Mouse (Mus musculus) liver, embryonic 16.5 days (tissue): ENCODE data around the gene Fam3b. TPM values are rescaled to one million over a fixed set of nuclear protein-coding genes. Genes with fewer than 3 reads are reported as not detected.
A peak's percentile ranks its signal among the peaks of the same experiment; 100 is the strongest.

Source experiments
- ATAC-seq: fragments of 200-750 bp; cut with Nextera tagmentation; 2 replicates; pipeline ENCODE4 v1.8.0; 2017; ENCODE audit warnings: low read depth, mild to moderate bottlenecking, moderate number of reproducible peaks, moderate library complexity
- H3K27ac ChIP-seq: fragments of 300-500 bp; sonication (generic); 2 replicates; pipeline ENCODE4 v1.5.1; 2014; ENCODE audit warnings: mild to moderate bottlenecking, low read length
- H3K27me3 ChIP-seq: fragments of 300-500 bp; sonication (generic); 2 replicates; pipeline ENCODE4 v1.6.1; 2014; ENCODE audit warnings: low read depth, low read length, mixed read lengths; ENCODE audit not compliant: control insufficient read depth, insufficient read depth
- H3K36me3 ChIP-seq: fragments of 300-500 bp; sonication (generic); 2 replicates; pipeline ENCODE4 v1.6.1; 2014; ENCODE audit warnings: mild to moderate bottlenecking; ENCODE audit not compliant: control insufficient read depth, insufficient read depth
- H3K4me1 ChIP-seq: fragments of 300-500 bp; sonication (generic); 2 replicates; pipeline ENCODE4 v1.6.1; 2014; ENCODE audit warnings: low read depth, low read length, mixed read lengths; ENCODE audit not compliant: control insufficient read depth
- H3K4me2 ChIP-seq: fragments of 300-500 bp; sonication (generic); 2 replicates; pipeline ENCODE4 v1.6.1; 2014; ENCODE audit warnings: low read depth, low read length, mixed read lengths
- H3K4me3 ChIP-seq: fragments of 300-500 bp; sonication (generic); 2 replicates; pipeline ENCODE4 v1.5.1; 2014; ENCODE audit warnings: low read depth, mild to moderate bottlenecking, low read length
- H3K9ac ChIP-seq: fragments of 300-500 bp; sonication (generic); 2 replicates; pipeline ENCODE4 v1.6.1; 2014; ENCODE audit warnings: low read depth, low read length
- H3K9me3 ChIP-seq: fragments of 300-500 bp; sonication (generic); replicated peaks from 2 replicates; pipeline ENCODE4 v1.6.1; 2016; ENCODE audit warnings: low read length; ENCODE audit not compliant: control insufficient read depth
- WGBS: fragments of 180-500 bp; shearing (Covaris S2); extraction: QIAGEN DNeasy Blood & Tissue Kit; methylation state at CpG from one replicate; pipeline ENCODE4 v1.1.7; 2014; ENCODE audit not compliant: insufficient replicate concordance; 5-methylcytosine and 5-hydroxymethylcytosine counted together
- polyA plus RNA-seq: library from polyadenylated mRNA; unstranded; fragments of >200 nt; fragmentation: Nextera tagmentation; extraction: Ambion mirVana; gene quantifications from 2 replicates; pipeline ENCODE4 v1.2.1, GENCODE M21; 2015

The Fam3b gene
- polyA plus RNA-seq, 1 experiment from 2014 or later, result not detected

GRCm38 (mm10) chr16:97467993-97468791 is 46.4 kb downstream of the Fam3b start:
- Histone ChIP-seq H3K9me3 (no peaks in the 10 kb centered on the region), H3K4me2 (no peak overlapping the region), H3K27me3 (no peaks in the 10 kb centered on the region), H3K4me1 (no peaks in the 10 kb centered on the region), H3K9ac (no peak overlapping the region), H3K4me3 (no peak overlapping the region), H3K27ac (no peak overlapping the region), H3K36me3 (no peaks in the 10 kb centered on the region)
- ATAC-seq, result no peak
- WGBS, result 30% methylated on average over 4 of the region's 4 CpGs

- Histone ChIP-seq H3K4me2 (no peak overlapping the region), H3K36me3 (no peaks in the 10 kb centered on the region), H3K27ac (no peak overlapping the region), H3K9me3 (no peaks in the 10 kb centered on the region), H3K9ac (no peak overlapping the region), H3K4me1 (no peaks in the 10 kb centered on the region), H3K4me3 (no peak overlapping the region), H3K27me3 (no peaks in the 10 kb centered on the region)
- no peak for ATAC-seq
- WGBS, result 43% methylated on average over 3 of the region's 3 CpGs
Observed at GRCm38 (mm10) chr16:97467472-97467871, 47.1 kb downstream of the Fam3b start.

- Histone ChIP-seq H3K4me3 (no peak overlapping the region), H3K36me3 (no peaks in the 10 kb centered on the region), H3K27ac (no peak overlapping the region), H3K27me3 (no peaks in the 10 kb centered on the region), H3K4me2 (no peak overlapping the region), H3K9me3 (no peaks in the 10 kb centered on the region), H3K4me1 (no peaks in the 10 kb centered on the region), H3K9ac (no peak overlapping the region)
- 34% methylated on average over 4 of the region's 4 CpGs for WGBS
- no peak for ATAC-seq
Observed at GRCm38 (mm10) chr16:97466182-97466957, 48.2 kb downstream of the Fam3b start.

- 18% methylated on average over 4 of the region's 4 CpGs for WGBS
- no peaks in the 10 kb centered on the region for H3K27me3 ChIP-seq
- no peaks in the 10 kb centered on the region for H3K36me3 ChIP-seq
- H3K9ac ChIP-seq, result no peak within 1 kb of the TSS
- no peaks in the 10 kb centered on the region for H3K4me1 ChIP-seq
- no peak within 1 kb of the TSS for H3K4me3 ChIP-seq
- ATAC-seq, result peak; percentile 60
- no peak within 1 kb of the TSS for H3K27ac ChIP-seq
- H3K9me3 ChIP-seq, result no peaks in the 10 kb centered on the region
- no peak within 1 kb of the TSS for H3K4me2 ChIP-seq
Observed at GRCm38 (mm10) chr16:97462481-97463181, 52.0 kb downstream of the Fam3b start, which contains the start of gene Mx1. Gene Mx1, minus strand, starts transcription at chr16:97462907.

- no peak overlapping the region for H3K4me3 ChIP-seq
- H3K4me1 ChIP-seq, result no peaks in the 10 kb centered on the region
- WGBS, result 48% methylated on average over 2 of the region's 2 CpGs
- H3K9me3 ChIP-seq, result no peaks in the 10 kb centered on the region
- ATAC-seq, result no peak
- H3K9ac ChIP-seq, result no peak overlapping the region
- no peak overlapping the region for H3K27ac ChIP-seq
- H3K4me2 ChIP-seq, result no peak overlapping the region
- H3K36me3 ChIP-seq, result no peaks in the 10 kb centered on the region
- no peaks in the 10 kb centered on the region for H3K27me3 ChIP-seq
Observed at GRCm38 (mm10) chr16:97461271-97461670, 53.3 kb downstream of the Fam3b start.

GRCm38 (mm10) chr16:97459831-97460230 is 54.8 kb downstream of the Fam3b start:
- H3K9me3 ChIP-seq, result no peaks in the 10 kb centered on the region
- no peaks in the 10 kb centered on the region for H3K27me3 ChIP-seq
- H3K27ac ChIP-seq, result no peak overlapping the region
- no peaks in the 10 kb centered on the region for H3K36me3 ChIP-seq
- H3K9ac ChIP-seq, result no peak overlapping the region
- no peak for ATAC-seq
- H3K4me1 ChIP-seq, result no peaks in the 10 kb centered on the region
- H3K4me3 ChIP-seq, result no peak overlapping the region
- 55% methylated on average over 1 of the region's 1 CpGs for WGBS
- no peak overlapping the region for H3K4me2 ChIP-seq

GRCm38 (mm10) chr16:97447386-97447785 is 67.2 kb downstream of the Fam3b start:
- no peaks in the 10 kb centered on the region for H3K4me1 ChIP-seq
- no peak overlapping the region for H3K4me3 ChIP-seq
- H3K4me2 ChIP-seq, result no peak overlapping the region
- no peak for ATAC-seq
- H3K9ac ChIP-seq, result no peak overlapping the region
- no peaks in the 10 kb centered on the region for H3K27me3 ChIP-seq
- H3K36me3 ChIP-seq, result no peaks in the 10 kb centered on the region
- no peaks in the 10 kb centered on the region for H3K9me3 ChIP-seq
- H3K27ac ChIP-seq, result no peak overlapping the region

- no peak overlapping the region for H3K27ac ChIP-seq
- 37% methylated on average over 14 of the region's 14 CpGs for WGBS
- no peak overlapping the region for H3K4me2 ChIP-seq
- no peak overlapping the region for H3K4me3 ChIP-seq
- H3K27me3 ChIP-seq, result no peaks in the 10 kb centered on the region
- H3K4me1 ChIP-seq, result no peaks in the 10 kb centered on the region
- no peak overlapping the region for H3K9ac ChIP-seq
- H3K36me3 ChIP-seq, result no peaks in the 10 kb centered on the region
- no peaks in the 10 kb centered on the region for H3K9me3 ChIP-seq
- ATAC-seq, result peak; percentile 41; the same call in 1 of the 2 replicates
Observed at GRCm38 (mm10) chr16:97443670-97444263, 70.8 kb downstream of the Fam3b start.
